Mouse (Mus musculus): ENCODE measurements around the gene Frmd4a. TPM values are rescaled to one million over a fixed set of nuclear protein-coding genes. Genes with fewer than 3 reads are reported as not detected.

Frmd4a gene
- polyA plus RNA-seq, 1 experiment from 2014 or later, result 16.0 TPM

- no peak overlapping the region for H3K4me2 ChIP-seq
- no peaks in the 10 kb centered on the region for H3K4me1 ChIP-seq (replicated peaks)
- H3K9me3 ChIP-seq (replicated peaks), result no peaks in the 10 kb centered on the region
- no peak overlapping the region for H3K4me3 ChIP-seq (replicated peaks)
- no peaks in the 10 kb centered on the region for H3K27me3 ChIP-seq
- H3K9ac ChIP-seq, result no peak overlapping the region
- no peak for ATAC-seq (ENCODE audit: insufficient read depth)
- WGBS (ENCODE audit: insufficient replicate concordance), result 40% methylated on average over 4 of the region's 4 CpGs
- no peaks in the 10 kb centered on the region for H3K36me3 ChIP-seq (replicated peaks)
- no peak overlapping the region for H3K27ac ChIP-seq (replicated peaks)
Measured at GRCm38 (mm10) chr2:4142221-4142950, 124.9 kb downstream of the Frmd4a start.

- no peaks in the 10 kb centered on the region for H3K36me3 ChIP-seq (replicated peaks)
- H3K9ac ChIP-seq, result no peak overlapping the region
- no peak overlapping the region for H3K4me3 ChIP-seq (replicated peaks)
- H3K9me3 ChIP-seq (replicated peaks), result no peaks in the 10 kb centered on the region
- H3K4me2 ChIP-seq, result no peak overlapping the region
- no peaks in the 10 kb centered on the region for H3K27me3 ChIP-seq
- 63% methylated on average over 4 of the region's 4 CpGs for WGBS (ENCODE audit: insufficient replicate concordance)
- ATAC-seq (ENCODE audit: insufficient read depth), result no peak
- no peaks in the 10 kb centered on the region for H3K4me1 ChIP-seq (replicated peaks)
- H3K27ac ChIP-seq (replicated peaks), result no peak overlapping the region
Measured at GRCm38 (mm10) chr2:4144424-4144823, 126.9 kb downstream of the Frmd4a start.

GRCm38 (mm10) chr2:4152521-4153040, 135.1 kb downstream of the Frmd4a start:
- peak overlapping the region; percentile 49 for H3K4me2 ChIP-seq
- no peak overlapping the region for H3K9ac ChIP-seq
- 14% methylated on average over 14 of the region's 14 CpGs for WGBS (ENCODE audit: insufficient replicate concordance)
- 0 out of 2 replicates have a peak overlapping the region, but pooled peaks have one; percentile 14 for H3K4me3 ChIP-seq (replicated peaks)
- no peaks in the 10 kb centered on the region for H3K4me1 ChIP-seq (replicated peaks)
- H3K27me3 ChIP-seq, result peaks cover 25% of the 10 kb centered on the region
- no peak overlapping the region for H3K27ac ChIP-seq (replicated peaks)
- no peaks in the 10 kb centered on the region for H3K36me3 ChIP-seq (replicated peaks)
- H3K9me3 ChIP-seq (replicated peaks), result no peaks in the 10 kb centered on the region
- no peak for ATAC-seq (ENCODE audit: insufficient read depth)

GRCm38 (mm10) chr2:4153131-4153631, 135.7 kb downstream of the Frmd4a start:
- Histone ChIP-seq H3K9ac (no peak overlapping the region), H3K4me1 (replicated peaks) (no peaks in the 10 kb centered on the region), H3K4me2 (peak overlapping the region; percentile 49), H3K4me3 (replicated peaks) (peak overlapping the region; percentile 14; the same call in 1 of the 2 replicates), H3K36me3 (replicated peaks) (no peaks in the 10 kb centered on the region), H3K27me3 (peaks cover 25% of the 10 kb centered on the region), H3K9me3 (replicated peaks) (no peaks in the 10 kb centered on the region), H3K27ac (replicated peaks) (no peak overlapping the region)
- WGBS (ENCODE audit: insufficient replicate concordance), result 5% methylated on average over 16 of the region's 16 CpGs
- ATAC-seq (ENCODE audit: insufficient read depth), result no peak

- Histone ChIP-seq H3K27ac (replicated peaks) (no peak overlapping the region), H3K27me3 (peaks cover 25% of the 10 kb centered on the region), H3K36me3 (replicated peaks) (no peaks in the 10 kb centered on the region), H3K4me2 (no peak overlapping the region), H3K4me3 (replicated peaks) (no peak overlapping the region), H3K4me1 (replicated peaks) (no peaks in the 10 kb centered on the region), H3K9me3 (replicated peaks) (no peaks in the 10 kb centered on the region), H3K9ac (no peak overlapping the region)
- ATAC-seq (ENCODE audit: insufficient read depth), result no peak
- WGBS (ENCODE audit: insufficient replicate concordance), result 52% methylated on average over 5 of the region's 5 CpGs
Measured at GRCm38 (mm10) chr2:4154036-4154653, 136.6 kb downstream of the Frmd4a start.

GRCm38 (mm10) chr2:4154654-4155047, 137.1 kb downstream of the Frmd4a start:
- no peak for ATAC-seq (ENCODE audit: insufficient read depth)
- H3K27ac ChIP-seq (replicated peaks), result no peak overlapping the region
- H3K4me3 ChIP-seq (replicated peaks), result no peak overlapping the region
- H3K36me3 ChIP-seq (replicated peaks), result no peaks in the 10 kb centered on the region
- H3K27me3 ChIP-seq, result peaks cover 25% of the 10 kb centered on the region
- 67% methylated on average over 4 of the region's 4 CpGs for WGBS (ENCODE audit: insufficient replicate concordance)
- no peak overlapping the region for H3K4me2 ChIP-seq
- no peak overlapping the region for H3K9ac ChIP-seq
- no peaks in the 10 kb centered on the region for H3K4me1 ChIP-seq (replicated peaks)
- no peaks in the 10 kb centered on the region for H3K9me3 ChIP-seq (replicated peaks)

GRCm38 (mm10) chr2:4155406-4155805, 137.9 kb downstream of the Frmd4a start:
- Histone ChIP-seq H3K9ac (no peak overlapping the region), H3K27me3 (peaks cover 25% of the 10 kb centered on the region), H3K4me3 (replicated peaks) (no peak overlapping the region), H3K9me3 (replicated peaks) (no peaks in the 10 kb centered on the region), H3K27ac (replicated peaks) (no peak overlapping the region), H3K4me1 (replicated peaks) (no peaks in the 10 kb centered on the region), H3K36me3 (replicated peaks) (no peaks in the 10 kb centered on the region), H3K4me2 (no peak overlapping the region)
- no peak for ATAC-seq (ENCODE audit: insufficient read depth)

- Histone ChIP-seq H3K27ac (replicated peaks) (no peak overlapping the region), H3K4me1 (replicated peaks) (no peaks in the 10 kb centered on the region), H3K4me3 (replicated peaks) (no peak overlapping the region), H3K9ac (no peak overlapping the region), H3K36me3 (replicated peaks) (no peaks in the 10 kb centered on the region), H3K4me2 (no peak overlapping the region), H3K27me3 (peaks cover 25% of the 10 kb centered on the region), H3K9me3 (replicated peaks) (no peaks in the 10 kb centered on the region)
- ATAC-seq (ENCODE audit: insufficient read depth), result no peak
Measured at GRCm38 (mm10) chr2:4156511-4156910, 139.0 kb downstream of the Frmd4a start.

GRCm38 (mm10) chr2:4157396-4157795, 139.9 kb downstream of the Frmd4a start:
- no peak for ATAC-seq (ENCODE audit: insufficient read depth)
- no peaks in the 10 kb centered on the region for H3K36me3 ChIP-seq (replicated peaks)
- no peak overlapping the region for H3K4me2 ChIP-seq

GRCm38 (mm10) chr2:4159574-4160203, 142.2 kb downstream of the Frmd4a start:
- H3K4me1 ChIP-seq (replicated peaks), result no peaks in the 10 kb centered on the region
- no peak overlapping the region for H3K4me3 ChIP-seq (replicated peaks)
- 62% methylated on average over 15 of the region's 15 CpGs for WGBS (ENCODE audit: insufficient replicate concordance)

More at GRCm38 (mm10) chr2:4157396-4157795, 139.9 kb downstream of the Frmd4a start:
- H3K4me1 ChIP-seq (replicated peaks), result no peaks in the 10 kb centered on the region
- peaks cover 19% of the 10 kb centered on the region for H3K27me3 ChIP-seq
- whole genome bisulfite sequencing (ENCODE audit: insufficient replicate concordance), result 68% methylated on average over 4 of the region's 4 CpGs
- H3K27ac ChIP-seq (replicated peaks), result no peak overlapping the region
- no peak overlapping the region for H3K9ac ChIP-seq
- H3K4me3 ChIP-seq (replicated peaks), result no peak overlapping the region
- no peaks in the 10 kb centered on the region for H3K9me3 ChIP-seq (replicated peaks)

GRCm38 (mm10) chr2:4166191-4166590, 148.7 kb downstream of the Frmd4a start:
- Histone ChIP-seq H3K27ac (replicated peaks) (no peak overlapping the region), H3K36me3 (replicated peaks) (no peaks in the 10 kb centered on the region), H3K27me3 (no peaks in the 10 kb centered on the region), H3K4me1 (replicated peaks) (no peaks in the 10 kb centered on the region), H3K9ac (no peak overlapping the region), H3K9me3 (replicated peaks) (no peaks in the 10 kb centered on the region), H3K4me2 (no peak overlapping the region), H3K4me3 (replicated peaks) (no peak overlapping the region)
- no peak for ATAC-seq (ENCODE audit: insufficient read depth)
- 37% methylated on average over 2 of the region's 2 CpGs for WGBS (ENCODE audit: insufficient replicate concordance)

More at GRCm38 (mm10) chr2:4159574-4160203, 142.2 kb downstream of the Frmd4a start:
- no peaks in the 10 kb centered on the region for H3K9me3 ChIP-seq (replicated peaks)
- ATAC-seq (ENCODE audit: insufficient read depth), result no peak
- H3K27ac ChIP-seq (replicated peaks), result no peak overlapping the region
- no peaks in the 10 kb centered on the region for H3K27me3 ChIP-seq
- H3K36me3 ChIP-seq (replicated peaks), result no peaks in the 10 kb centered on the region
- H3K9ac ChIP-seq, result no peak overlapping the region
- no peak overlapping the region for H3K4me2 ChIP-seq

Measured in liver, embryonic 15.5 days (tissue).